15 mouse cellular contexts compared by ENCODE assay signal in genomic region chr4:72146003-72146402, GRCm38 (mm10). TPM values are rescaled to one million over a fixed set of nuclear protein-coding genes. Genes with fewer than 3 reads are reported as not detected.
A peak's percentile ranks its signal among the peaks of the same experiment; 100 is the strongest.
DNase-seq lines count a peak whose midpoint lies in the region; ATAC-seq and TF ChIP-seq lines count a peak whose summit lies in the region.
"Had no signal": no experiment of that assay in that cellular context is flagged by ENCODE, and none has a peak within 500 bp of the region (broad histone marks: within the 10 kb centered on the region; RNA-seq: fewer than 3 reads in every experiment).

No protein-coding gene starts in this region.

- H3K4me2 ChIP-seq in forebrain, postnatal 0 days (ENCODE audit: low read depth), result no peak overlapping the region
- no peak overlapping the region for H3K4me2 ChIP-seq in midbrain, embryonic 16.5 days (ENCODE audit: low read length)

- DNase-seq in frontal cortex, postnatal 14 days (ENCODE audit: low spot score in 2 of 2), result no peak
- no peak for DNase-seq in forebrain, postnatal 0 days
- DNase-seq in spleen, postnatal 14 days (ENCODE audit: low spot score in 2 of 2), result no peak
- DNase-seq in cerebellum, adult 11-12 months, result no peak
- no peak for DNase-seq in heart, postnatal 36 days
- DNase-seq: adrenal gland, adult 8-10 months; cerebellum, adult 18-20 months; right cerebral cortex, postnatal 4 days had no signal

- H3K27ac ChIP-seq in cortical plate, adult 2 months (ENCODE audit: insufficient read depth, low read length), result peak overlapping the region; percentile 37; the same call in 1 of the 2 replicates
- H3K27ac ChIP-seq in forebrain, postnatal 0 days (ENCODE audit: low read depth, low read length), result 0 out of 2 replicates have a peak overlapping the region, but pooled peaks have one; percentile 15
- H3K27ac ChIP-seq in midbrain, embryonic 16.5 days (ENCODE audit: low read length), result no peak overlapping the region
- H3K27ac ChIP-seq: stomach, postnatal 0 days had no signal

- H3K36me3 ChIP-seq in forebrain, postnatal 0 days (ENCODE audit: insufficient read depth), result 0 out of 2 replicates have a peak, but pooled peaks cover under 1% of the 10 kb centered on the region
- no peaks in the 10 kb centered on the region; the same call in 1 of the 2 replicates for H3K36me3 ChIP-seq in midbrain, embryonic 16.5 days (ENCODE audit: control insufficient read depth, insufficient read depth, low read length)

- WGBS in forebrain, postnatal 0 days, result 7% methylated on average over 2 of the region's 2 CpGs
- WGBS in midbrain, embryonic 16.5 days, result 4% methylated on average over 2 of the region's 2 CpGs

- intact Hi-C loops in heart, postnatal 36 days (cut with DNase I), result no loop called here

- TF ChIP-seq CTCF in cortical plate, adult 2 months (IDR thresholded peaks at IDR 0.05; ENCODE audit: extremely low read depth, insufficient read depth, low read length), result no peak
- no peak for TF ChIP-seq CTCF in forebrain, postnatal 0 days (IDR thresholded peaks at IDR 0.05; ENCODE audit: low read depth)

- H3K9me3 ChIP-seq in forebrain, postnatal 0 days (ENCODE audit: low read length), result no peaks in the 10 kb centered on the region
- no peaks in the 10 kb centered on the region for H3K9me3 ChIP-seq in midbrain, embryonic 16.5 days (replicated peaks; ENCODE audit: control insufficient read depth, low read length, poor library complexity, severe bottlenecking)

- no peak for TF ChIP-seq POLR2A in cortical plate, adult 2 months (IDR thresholded peaks at IDR 0.05; ENCODE audit: extremely low read depth, insufficient read depth, low read length)

- no peak overlapping the region for H3K4me3 ChIP-seq in cortical plate, adult 2 months (ENCODE audit: insufficient read depth, low read length)
- no peak overlapping the region for H3K4me3 ChIP-seq in forebrain, postnatal 0 days (ENCODE audit: low read depth, low read length)
- H3K4me3 ChIP-seq in midbrain, embryonic 16.5 days (ENCODE audit: low read depth, low read length), result no peak overlapping the region
- H3K4me3 ChIP-seq: myocyte had no signal

- ATAC-seq in frontal cortex, adult (ENCODE audit: low TSS enrichment), result peak; percentile 68
- ATAC-seq in forebrain, postnatal 0 days, result peak; percentile 71
- peak; percentile 57; the same call in 1 of the 2 replicates for ATAC-seq in midbrain, embryonic 16.5 days
- ATAC-seq: intestine, postnatal 0 days; lung, postnatal 0 days had no signal

- no peaks in the 10 kb centered on the region for H3K27me3 ChIP-seq in forebrain, postnatal 0 days (ENCODE audit: insufficient read depth, low read length)
- H3K27me3 ChIP-seq in midbrain, embryonic 16.5 days (ENCODE audit: control insufficient read depth, insufficient read depth, low read depth, low read length), result no peaks in the 10 kb centered on the region

- peaks cover 1% of the 10 kb centered on the region; the same call in 1 of the 2 replicates for H3K4me1 ChIP-seq in cortical plate, adult 2 months (ENCODE audit: control insufficient read depth, insufficient read depth, low read length)
- 0 out of 2 replicates have a peak, but pooled peaks cover 3% of the 10 kb centered on the region for H3K4me1 ChIP-seq in forebrain, postnatal 0 days (ENCODE audit: insufficient read depth)
- peaks cover 9% of the 10 kb centered on the region for H3K4me1 ChIP-seq in midbrain, embryonic 16.5 days (ENCODE audit: control insufficient read depth, insufficient read depth, low read length)

- H3K9ac ChIP-seq in forebrain, postnatal 0 days, result no peak overlapping the region
- no peak overlapping the region for H3K9ac ChIP-seq in midbrain, embryonic 16.5 days (ENCODE audit: low read depth, low read length)

RNA-seq across cellular contexts. Expression of gene Tle1, which starts 54.7 kb away (rescaled TPM):
- 45.4 and 46.7 TPM in 2 replicates for polyA plus RNA-seq in cortical plate, adult 2 months (2012; rRNA removed)
- total RNA-seq in forebrain, postnatal 0 days (2014; rRNA removed), result 76.8 and 83.0 TPM in 2 replicates
- polyA plus RNA-seq in forebrain, postnatal 0 days (2015; fragmentation: Nextera tagmentation; extraction: Ambion mirVana), result 27.4 and 28.8 TPM in 2 replicates
- 26.3 and 31.4 TPM in 2 replicates for polyA plus RNA-seq in midbrain, embryonic 16.5 days (2015; fragmentation: Nextera tagmentation; extraction: Ambion mirVana)
- 1 to 10 TPM; 7.4 to 7.9 TPM for total RNA-seq in heart, postnatal 36 days (2021)
